Mouse (Mus musculus) MEL (cell line): Measurements from ENCODE around the gene Slc35b2. TPM values are rescaled to one million over a fixed set of nuclear protein-coding genes. Genes with fewer than 3 reads are reported as not detected.

Source experiments
- DNase-seq: peaks from one replicate; pipeline ENCODE4 v3.0.0; 2011; ENCODE audit warnings: low read depth, low spot score
- H3K27ac ChIP-seq: 2 replicates; pipeline ENCODE4 v1.5.1; 2012; ENCODE audit warnings: low read depth, mild to moderate bottlenecking, control low read depth, low read length, moderate library complexity; ENCODE audit not compliant: control insufficient read depth
- H3K27me3 ChIP-seq, 2 experiments: fragments of 150-350 bp in 1 of 2; sonication (generic) in 1 of 2; 2 replicates each; pipeline ENCODE4 v1.6.1; 2012; ENCODE audit warnings: low read length in 2 of 2, mild to moderate bottlenecking in 2 of 2, improper control_type of control experiment in 1 of 2, moderate library complexity in 1 of 2; ENCODE audit not compliant: insufficient read depth in 2 of 2, control insufficient read depth in 1 of 2
- H3K36me3 ChIP-seq, 2 experiments: 2 replicates each; pipeline ENCODE4 v1.6.1; 2012 to 2014; ENCODE audit warnings: low read length in 2 of 2, improper control_type of control experiment in 1 of 2, inconsistent platforms in 1 of 2, mild to moderate bottlenecking in 1 of 2; ENCODE audit not compliant: insufficient read depth in 2 of 2, control insufficient read depth in 1 of 2
- H3K4me1 ChIP-seq, 2 experiments: fragments of 150-350 bp in 1 of 2; sonication (generic) in 1 of 2; 2 replicates each; pipeline ENCODE4 v1.6.1; 2012; ENCODE audit warnings: low read length in 2 of 2, improper control_type of control experiment in 1 of 2, mild to moderate bottlenecking in 1 of 2; ENCODE audit not compliant: insufficient read depth in 2 of 2, control insufficient read depth in 1 of 2
- H3K4me3 ChIP-seq, 2 experiments: fragments of 150-350 bp in 1 of 2; sonication (generic) in 1 of 2; 2 replicates each; pipeline ENCODE4 v1.5.1; 2012; ENCODE audit warnings: low read depth in 2 of 2, low read length in 2 of 2, mild to moderate bottlenecking in 2 of 2, moderate library complexity in 2 of 2, control low read depth in 1 of 2, improper control_type of control experiment in 1 of 2; ENCODE audit not compliant: control insufficient read depth in 1 of 2, insufficient read depth in 1 of 2
- H3K79me2 ChIP-seq: 2 replicates; pipeline ENCODE4 v1.6.1; 2012; ENCODE audit warnings: mild to moderate bottlenecking, low read length, moderate library complexity; ENCODE audit not compliant: control insufficient read depth, poor library complexity, insufficient read depth
- H3K9ac ChIP-seq: 2 replicates; pipeline ENCODE4 v1.6.1; 2012; ENCODE audit warnings: low read depth, mild to moderate bottlenecking, control low read depth, low read length, moderate library complexity; ENCODE audit not compliant: control insufficient read depth, poor library complexity, severe bottlenecking
- H3K9me3 ChIP-seq: fragments of 150-350 bp; sonication (generic); replicated peaks from 2 replicates; pipeline ENCODE4 v1.6.1; 2012; ENCODE audit warnings: mild to moderate bottlenecking, low read length, improper control_type of control experiment, moderate library complexity; ENCODE audit not compliant: insufficient read depth
- BHLHE40 ChIP-seq: IDR thresholded peaks from 2 replicates; pipeline ENCODE4 v1.6.1; 2012; ENCODE audit warnings: low read depth, mild to moderate bottlenecking, inconsistent platforms, low read length, improper control_type of control experiment, borderline replicate concordance
- CHD2 ChIP-seq: IDR thresholded peaks from 2 replicates; pipeline ENCODE4 v1.6.1; 2011; ENCODE audit warnings: low read length, improper control_type of control experiment
- CTCF ChIP-seq, 3 experiments: IDR thresholded peaks in 2 of 3; conservative IDR thresholded peaks in 1 of 3; 2 replicates each; pipeline ENCODE4 v1.5.1; 2011 to 2012; ENCODE audit warnings: low read length in 3 of 3, low read depth in 2 of 3, mild to moderate bottlenecking in 2 of 3, improper control_type of control experiment in 1 of 3, inconsistent platforms in 1 of 3, mixed read lengths in 1 of 3, moderate library complexity in 1 of 3; ENCODE audit not compliant: control insufficient read depth in 1 of 3, insufficient read depth in 1 of 3, poor library complexity in 1 of 3, severe bottlenecking in 1 of 3
- E2F4 ChIP-seq: IDR thresholded peaks from 2 replicates; pipeline ENCODE4 v1.6.1; 2011; ENCODE audit warnings: low read depth, low read length, improper control_type of control experiment, borderline replicate concordance
- EP300 ChIP-seq, 2 experiments: IDR thresholded peaks; 2 replicates each; pipeline ENCODE4 v1.6.1; 2011; ENCODE audit warnings: improper control_type of control experiment in 2 of 2, low read length in 2 of 2, low read depth in 1 of 2, mild to moderate bottlenecking in 1 of 2
- ETS1 ChIP-seq: IDR thresholded peaks from 2 replicates; pipeline ENCODE4 v1.6.1; 2012; ENCODE audit warnings: low read depth, mild to moderate bottlenecking, inconsistent platforms, low read length, improper control_type of control experiment, moderate library complexity
- GATA1 ChIP-seq: IDR thresholded peaks from 2 replicates; pipeline ENCODE4 v1.6.1; 2011; ENCODE audit warnings: low read depth, low read length, improper control_type of control experiment
- HCFC1 ChIP-seq: IDR thresholded peaks from 2 replicates; pipeline ENCODE4 v1.6.1; 2012; ENCODE audit warnings: low read depth, mild to moderate bottlenecking, inconsistent platforms, low read length, improper control_type of control experiment, moderate library complexity
- JUND ChIP-seq: IDR thresholded peaks from 2 replicates; pipeline ENCODE4 v1.6.1; 2011; ENCODE audit warnings: low read depth, mild to moderate bottlenecking, improper control_type of control experiment, low read length
- MAFK ChIP-seq: IDR thresholded peaks from 2 replicates; pipeline ENCODE4 v1.6.1; 2011; ENCODE audit warnings: low read depth, mild to moderate bottlenecking, low read length, improper control_type of control experiment, borderline replicate concordance
- MAX ChIP-seq: IDR thresholded peaks from 2 replicates; pipeline ENCODE4 v1.6.1; 2011; ENCODE audit warnings: low read length, improper control_type of control experiment
- MYB ChIP-seq: IDR thresholded peaks from 2 replicates; pipeline ENCODE4 v1.6.1; 2011; ENCODE audit warnings: mild to moderate bottlenecking, low read depth, low read length, improper control_type of control experiment
- MYC ChIP-seq: IDR thresholded peaks from 2 replicates; pipeline ENCODE4 v1.6.1; 2011; ENCODE audit warnings: low read depth, mild to moderate bottlenecking, low read length, improper control_type of control experiment, moderate library complexity
- NELFE ChIP-seq: IDR thresholded peaks from 2 replicates; pipeline ENCODE4 v1.6.1; 2011; ENCODE audit warnings: low read depth, low read length, improper control_type of control experiment
- NRF1 ChIP-seq: IDR thresholded peaks from 2 replicates; pipeline ENCODE4 v1.6.1; 2014; ENCODE audit warnings: low read depth, mild to moderate bottlenecking, inconsistent platforms, low read length, improper control_type of control experiment, moderate library complexity; ENCODE audit not compliant: poor library complexity, insufficient read depth, severe bottlenecking
- RAD21 ChIP-seq: IDR thresholded peaks from 2 replicates; pipeline ENCODE4 v1.6.1; 2011; ENCODE audit warnings: mild to moderate bottlenecking, low read depth, low read length, improper control_type of control experiment
- RCOR1 ChIP-seq: IDR thresholded peaks from 2 replicates; pipeline ENCODE4 v1.6.1; 2012; ENCODE audit warnings: low read depth, mild to moderate bottlenecking, inconsistent platforms, low read length, improper control_type of control experiment
- SIN3A ChIP-seq: IDR thresholded peaks from 2 replicates; pipeline ENCODE4 v1.6.1; 2012; ENCODE audit warnings: low read length, improper control_type of control experiment, inconsistent platforms
- SMC3 ChIP-seq: IDR thresholded peaks from 2 replicates; pipeline ENCODE4 v1.6.1; 2011; ENCODE audit warnings: low read depth, low read length, improper control_type of control experiment
- USF1 ChIP-seq: IDR thresholded peaks from 2 replicates; pipeline ENCODE4 v1.6.1; 2014; ENCODE audit warnings: low read depth, mild to moderate bottlenecking, inconsistent platforms, low read length, improper control_type of control experiment, moderate library complexity
- ZC3H11A ChIP-seq: IDR thresholded peaks from 2 replicates; pipeline ENCODE4 v1.6.1; 2012; ENCODE audit warnings: low read depth, mild to moderate bottlenecking, inconsistent platforms, low read length, improper control_type of control experiment
- ZKSCAN1 ChIP-seq: IDR thresholded peaks from 2 replicates; pipeline ENCODE4 v1.6.1; 2012; ENCODE audit warnings: low read depth, mild to moderate bottlenecking, inconsistent platforms, low read length, improper control_type of control experiment, moderate library complexity
- ZMIZ1 ChIP-seq: IDR thresholded peaks from 2 replicates; pipeline ENCODE4 v1.6.1; 2012; ENCODE audit warnings: low read depth, mild to moderate bottlenecking, inconsistent platforms, low read length, improper control_type of control experiment, moderate library complexity
- polyA plus RNA-seq, 2 experiments: library from polyadenylated mRNA; stranded (reverse) in 1 of 2; unstranded in 1 of 2; fragments of >175 nt in 1 of 2; fragments of >200 nt in 1 of 2; gene quantifications; 2 replicates each; pipeline versions ENCODE4 v1.2.1 to v1.2.4; 2012; ENCODE audit warnings: low replicate concordance in 2 of 2, low read depth in 1 of 2; ENCODE audit not compliant: insufficient read length in 2 of 2, insufficient read depth in 1 of 2, missing spikeins in 1 of 2
- total RNA-seq: library from RNA; depleted of rRNA; stranded (reverse); fragments of 300-350 nt; gene quantifications from 2 replicates; pipeline ENCODE4 v1.2.3, GENCODE M21; 2012

Slc35b2 gene
- total and polyA plus RNA-seq, 3 experiments = 81.7 to 111 TPM; not detected in 1

DNA sequence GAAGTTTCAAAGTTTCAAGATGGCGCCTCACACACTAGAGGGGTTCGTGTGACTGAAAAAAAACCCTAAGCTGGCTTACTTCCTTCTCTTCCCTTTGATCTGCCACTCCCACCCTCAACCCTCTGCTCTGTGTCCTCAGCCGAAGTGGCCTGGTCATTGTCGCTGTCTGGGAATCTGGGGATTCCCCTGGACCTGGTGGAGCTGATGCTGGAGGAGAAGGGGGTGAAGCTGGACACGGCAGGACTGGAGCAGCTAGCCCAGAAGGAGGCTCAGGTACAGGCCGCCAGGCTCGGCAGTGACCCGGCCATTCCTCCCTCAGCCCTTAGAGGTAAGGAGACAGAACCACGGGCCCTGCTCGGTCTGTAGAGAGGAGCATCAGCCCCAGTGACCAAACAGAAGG lies 47.9 kb upstream of the Slc35b2 start:
- Histone ChIP-seq H3K27me3 (no peaks in the 10 kb centered on the region), H3K36me3 (peaks cover 0 to 4% of the 10 kb centered on the region in 2 experiments; a peak in 3 of 4 replicates), H3K27ac (no peak overlapping the region), H3K4me3 (no peak overlapping the region), H3K79me2 (no peaks in the 10 kb centered on the region), H3K9ac (no peak overlapping the region), H3K4me1 (peaks cover 0 to 5% of the 10 kb centered on the region in 2 experiments; a peak in 3 of 4 replicates), H3K9me3 (no peaks in the 10 kb centered on the region)
- DNase-seq = no peak
- TF ChIP-seq GATA1 (no peak), ZC3H11A (no peak), USF1 (no peak)

DNA sequence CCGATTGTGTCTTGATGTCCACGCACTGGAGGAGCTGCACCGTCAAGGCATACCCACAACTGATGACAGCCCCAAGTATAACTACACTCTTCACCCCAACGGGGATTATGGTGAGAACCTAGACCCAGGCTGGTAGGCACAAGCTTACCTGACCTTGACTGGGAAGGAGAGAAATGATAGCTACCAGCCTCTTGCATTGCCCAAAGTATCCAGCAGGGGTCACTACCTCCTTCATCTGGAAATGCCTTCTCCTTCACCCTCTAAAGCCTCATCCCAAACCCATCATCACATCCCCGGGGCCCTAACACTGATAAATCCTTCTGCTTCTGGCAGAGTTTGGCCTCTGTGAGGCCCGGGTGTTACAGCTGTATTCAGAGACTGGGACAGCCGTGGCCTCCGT lies 47.2 kb upstream of the Slc35b2 start:
- no peaks in the 10 kb centered on the region for H3K79me2 ChIP-seq
- no peaks in the 10 kb centered on the region for H3K9me3 ChIP-seq
- H3K9ac ChIP-seq = no peak overlapping the region
- no peaks in the 10 kb centered on the region for H3K4me1 ChIP-seq
- no peak overlapping the region for H3K27ac ChIP-seq
- H3K4me3 ChIP-seq = no peak overlapping the region
- no peak for TF ChIP-seq RCOR1
- TF ChIP-seq MYB = no peak
- TF ChIP-seq BHLHE40 = no peak
- TF ChIP-seq MAX = no peak
- TF ChIP-seq HCFC1 = no peak
- TF ChIP-seq MAFK = no peak
- no peak for TF ChIP-seq CHD2
- TF ChIP-seq EP300 (IDR thresholded peaks at IDR 0.05; ENCODE audit: low read depth in 1 of 2, low read length in 2 of 2) = no peak
- no peak for TF ChIP-seq NELFE
- TF ChIP-seq USF1 = no peak
- TF ChIP-seq MYC = no peak
- TF ChIP-seq SMC3 = peak; percentile 77
- TF ChIP-seq ZKSCAN1 = no peak
- TF ChIP-seq SIN3A = no peak
- no peak for TF ChIP-seq NRF1
- no peak for TF ChIP-seq E2F4
- TF ChIP-seq ZMIZ1 = no peak
- TF ChIP-seq CTCF (IDR thresholded peaks at IDR 0.05 in 2 of 3, conservative IDR thresholded peaks at IDR 0.05 in 1 of 3; ENCODE audit: control insufficient read depth in 1 of 3, insufficient read depth in 1 of 3, low read depth in 2 of 3, low read length in 3 of 3, poor library complexity in 1 of 3, severe bottlenecking in 1 of 3) = peak; percentile 70 to 99 (median 85)
- peak; percentile 25 for TF ChIP-seq ZC3H11A
- TF ChIP-seq ETS1 = no peak
- no peak for TF ChIP-seq JUND
- TF ChIP-seq RAD21 = peak; percentile 65
- TF ChIP-seq, all 39 proteins: peak for 4
- peak; percentile 77 for DNase-seq
- no peaks in the 10 kb centered on the region; a peak in 1 of 4 replicates for H3K36me3 ChIP-seq
- H3K27me3 ChIP-seq = no peaks in the 10 kb centered on the region
